Mouse (Mus musculus) lung, embryonic 14.5 days (tissue): Measurements from ENCODE around the gene Dnajc17. TPM values are rescaled to one million over a fixed set of nuclear protein-coding genes. Genes with fewer than 3 reads are reported as not detected.
A peak's percentile ranks its signal among the peaks of the same experiment; 100 is the strongest.

Source experiments
- ATAC-seq: fragments of 200-750 bp; cut with Nextera tagmentation; 2 replicates; pipeline ENCODE4 v1.8.0; 2017; ENCODE audit warnings: mild to moderate bottlenecking, moderate TSS enrichment, moderate library complexity; ENCODE audit not compliant: insufficient read depth
- DNase-seq: peaks from one replicate; pipeline ENCODE4 v3.0.0-alpha.2; 2015
- H3K27ac ChIP-seq: fragments of 300-500 bp; sonication (generic); 2 replicates; pipeline ENCODE4 v1.5.1; 2014; ENCODE audit warnings: low read depth, mild to moderate bottlenecking, moderate library complexity
- H3K27me3 ChIP-seq: fragments of 300-500 bp; sonication (generic); 2 replicates; pipeline ENCODE4 v1.6.1; 2014; ENCODE audit warnings: low read length, control low read depth; ENCODE audit not compliant: insufficient read depth
- H3K36me3 ChIP-seq: fragments of 300-500 bp; sonication (generic); 2 replicates; pipeline ENCODE4 v1.6.1; 2014; ENCODE audit warnings: control low read depth; ENCODE audit not compliant: insufficient read depth
- H3K4me1 ChIP-seq: fragments of 300-500 bp; sonication (generic); 2 replicates; pipeline ENCODE4 v1.6.1; 2014; ENCODE audit warnings: antibody characterized with exemption, control low read depth; ENCODE audit not compliant: insufficient read depth
- H3K4me2 ChIP-seq: fragments of 300-500 bp; sonication (generic); 2 replicates; pipeline ENCODE4 v1.6.1; 2014; ENCODE audit warnings: mild to moderate bottlenecking
- H3K4me3 ChIP-seq: fragments of 300-500 bp; sonication (generic); 2 replicates; pipeline ENCODE4 v1.5.1; 2014; ENCODE audit warnings: low read depth, low read length
- H3K9ac ChIP-seq: fragments of 300-500 bp; sonication (generic); 2 replicates; pipeline ENCODE4 v1.6.1; 2014
- H3K9me3 ChIP-seq: fragments of 300-500 bp; sonication (generic); 2 replicates; pipeline ENCODE4 v1.6.1; 2016; ENCODE audit warnings: low read depth, low read length, control low read depth
- CTCF ChIP-seq: IDR thresholded peaks from 2 replicates; pipeline ENCODE4 v1.5.1; 2016; ENCODE audit warnings: antibody characterized with exemption, low read depth
- WGBS: fragments of 180-500 bp; shearing (Covaris S2); extraction: QIAGEN DNeasy Blood & Tissue Kit; methylation state at CpG from one replicate; pipeline ENCODE4 v1.1.7; 2014; 5-methylcytosine and 5-hydroxymethylcytosine counted together
- polyA plus RNA-seq: library from polyadenylated mRNA; unstranded; fragments of >200 nt; fragmentation: Nextera tagmentation; extraction: Ambion mirVana; gene quantifications from 2 replicates; pipeline ENCODE4 v1.2.1, GENCODE M21; 2014

The Dnajc17 gene
- 17.8 and 19.0 TPM in 2 replicates for polyA plus RNA-seq

GRCm38 (mm10) chr2:119208344-119209175 lies at the start of gene Dnajc17, which contains the start of gene Zfyve19:
TSS of gene Dnajc17 (minus strand) at chr2:119208795.
TSS of gene Zfyve19 (plus strand) at chr2:119208617.
- DNase-seq (peak; percentile 98), ATAC-seq (peak; percentile 98)
- Histone ChIP-seq H3K9ac (peak within 1 kb of the TSS; percentile 56), H3K27ac (peak within 1 kb of the TSS; percentile 91), H3K36me3 (peaks cover 28% of the 10 kb centered on the region; the same call in 1 of the 2 replicates), H3K4me3 (peak within 1 kb of the TSS; percentile 66), H3K27me3 (no peaks in the 10 kb centered on the region), H3K4me1 (no peaks in the 10 kb centered on the region), H3K4me2 (peak within 1 kb of the TSS; percentile 71), H3K9me3 (no peaks in the 10 kb centered on the region)
- under 1% methylated on average over 51 of the region's 51 CpGs for WGBS
- TF ChIP-seq CTCF = peak; percentile 4; the same call in 1 of the 2 replicates

- ATAC-seq (no peak), DNase-seq (no peak)
- Histone ChIP-seq H3K4me1 (no peaks in the 10 kb centered on the region), H3K27ac (no peak overlapping the region), H3K4me3 (no peak overlapping the region), H3K4me2 (no peak overlapping the region), H3K36me3 (no peaks in the 10 kb centered on the region), H3K9me3 (no peaks in the 10 kb centered on the region), H3K27me3 (0 out of 2 replicates have a peak, but pooled peaks cover 10% of the 10 kb centered on the region), H3K9ac (no peak overlapping the region)
- TF ChIP-seq CTCF = no peak
- 29% methylated on average over 7 of the region's 7 CpGs for WGBS
Measured at GRCm38 (mm10) chr2:119254976-119255375, 46.4 kb upstream of the Dnajc17 start.

GRCm38 (mm10) chr2:119250826-119251478 lies 42.4 kb upstream of the Dnajc17 start:
- Histone ChIP-seq H3K4me3 (no peak overlapping the region), H3K27ac (no peak overlapping the region), H3K9me3 (no peaks in the 10 kb centered on the region), H3K4me1 (no peaks in the 10 kb centered on the region), H3K9ac (no peak overlapping the region), H3K36me3 (no peaks in the 10 kb centered on the region), H3K27me3 (0 out of 2 replicates have a peak, but pooled peaks cover 10% of the 10 kb centered on the region), H3K4me2 (0 out of 2 replicates have a peak overlapping the region, but pooled peaks have one; percentile 4)
- ATAC-seq = peak; percentile 71; the same call in 1 of the 2 replicates
- peak; percentile 88 for DNase-seq
- 10% methylated on average over 11 of the region's 11 CpGs for WGBS
- peak; percentile 95 for TF ChIP-seq CTCF

GRCm38 (mm10) chr2:119250377-119250776 lies 41.8 kb upstream of the Dnajc17 start:
- Histone ChIP-seq H3K4me1 (no peaks in the 10 kb centered on the region), H3K9me3 (no peaks in the 10 kb centered on the region), H3K4me3 (no peak overlapping the region), H3K36me3 (no peaks in the 10 kb centered on the region), H3K9ac (no peak overlapping the region), H3K27ac (no peak overlapping the region), H3K4me2 (no peak overlapping the region), H3K27me3 (0 out of 2 replicates have a peak, but pooled peaks cover 10% of the 10 kb centered on the region)
- DNase-seq (no peak), ATAC-seq (no peak)
- no peak for TF ChIP-seq CTCF
- WGBS = 57% methylated on average over 5 of the region's 5 CpGs

DNA sequence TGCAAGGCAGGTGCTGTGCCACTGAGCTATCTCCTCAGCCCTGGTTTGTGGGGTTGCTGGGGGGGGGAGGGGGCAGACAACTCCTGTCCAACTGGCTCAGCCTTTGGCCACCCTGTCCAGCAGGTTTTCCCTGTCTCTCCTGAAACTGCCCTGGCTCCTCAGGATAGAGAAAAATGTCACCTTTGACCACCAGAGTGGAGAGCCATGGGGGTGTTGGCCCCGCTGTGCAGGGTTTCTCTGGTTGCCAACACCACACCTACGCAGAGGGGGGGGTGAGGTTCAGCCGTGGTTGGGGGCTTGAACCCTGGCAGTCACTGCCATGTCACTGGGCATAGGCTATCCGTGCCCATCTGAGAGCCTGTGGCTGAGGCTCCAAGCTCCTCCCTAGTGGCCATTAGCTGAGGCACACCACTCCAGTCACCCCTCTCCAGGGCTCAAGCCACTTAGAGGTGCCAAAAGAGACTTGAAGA lies 41.0 kb upstream of the Dnajc17 start:
- Histone ChIP-seq H3K9ac (no peak overlapping the region), H3K27me3 (0 out of 2 replicates have a peak, but pooled peaks cover 4% of the 10 kb centered on the region), H3K4me1 (no peaks in the 10 kb centered on the region), H3K36me3 (no peaks in the 10 kb centered on the region), H3K27ac (no peak overlapping the region), H3K4me2 (no peak overlapping the region), H3K9me3 (no peaks in the 10 kb centered on the region), H3K4me3 (no peak overlapping the region)
- no peak for DNase-seq
- 0 out of 2 replicates have a peak, but pooled peaks have one; percentile 18 for ATAC-seq
- 44% methylated on average over 4 of the region's 4 CpGs for whole genome bisulfite sequencing
- peak; percentile 22; the same call in 1 of the 2 replicates for TF ChIP-seq CTCF

DNA sequence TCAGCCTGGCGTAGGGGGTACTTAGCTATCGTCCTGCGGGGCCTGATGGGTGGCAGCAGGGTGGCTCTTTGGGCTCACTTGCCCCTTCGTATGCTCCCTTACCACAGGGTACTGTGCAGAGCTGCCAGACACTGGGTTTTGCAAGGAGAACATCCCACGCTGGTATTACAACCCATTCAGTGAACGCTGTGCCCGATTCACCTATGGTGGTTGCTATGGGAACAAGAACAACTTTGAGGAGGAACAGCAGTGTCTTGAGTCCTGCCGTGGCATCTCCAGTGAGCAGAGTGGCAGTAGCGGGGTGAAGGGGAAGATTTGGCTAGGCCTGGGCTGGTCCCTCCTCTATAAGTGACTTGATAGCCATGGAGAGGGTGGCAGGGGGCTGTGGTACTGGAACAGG lies 39.3 kb upstream of the Dnajc17 start:
- no peak for TF ChIP-seq CTCF
- DNase-seq = no peak
- no peaks in the 10 kb centered on the region for H3K9me3 ChIP-seq
- no peaks in the 10 kb centered on the region for H3K27me3 ChIP-seq
- no peak for ATAC-seq
- no peak overlapping the region for H3K4me3 ChIP-seq
- no peaks in the 10 kb centered on the region for H3K36me3 ChIP-seq
- H3K27ac ChIP-seq = no peak overlapping the region
- no peak overlapping the region for H3K4me2 ChIP-seq
- WGBS = 80% methylated on average over 9 of the region's 9 CpGs
- H3K9ac ChIP-seq = no peak overlapping the region
- no peaks in the 10 kb centered on the region for H3K4me1 ChIP-seq

- H3K27me3 ChIP-seq = no peaks in the 10 kb centered on the region
- 79% methylated on average over 7 of the region's 7 CpGs for WGBS
- H3K4me2 ChIP-seq = no peak overlapping the region
- H3K9ac ChIP-seq = no peak overlapping the region
- DNase-seq (no peak), ATAC-seq (no peak)
- TF ChIP-seq CTCF = no peak
- no peaks in the 10 kb centered on the region for H3K36me3 ChIP-seq
- no peak overlapping the region for H3K27ac ChIP-seq
- no peak overlapping the region for H3K4me3 ChIP-seq
- H3K4me1 ChIP-seq = no peaks in the 10 kb centered on the region
- H3K9me3 ChIP-seq = no peaks in the 10 kb centered on the region
Measured at GRCm38 (mm10) chr2:119245246-119245645, 36.7 kb upstream of the Dnajc17 start.
